Mouse (Mus musculus): ENCODE data around the gene Irx3.

Gene Irx3

GRCm38 (mm10) chr8:91801839-91802238, at the start of gene Irx3:
Irx3 (minus strand) TSS chr8:91802067.
- DNase-seq (ENCODE audit: low spot score in 2 of 2) = peak; percentile 86 to 88

- no peak for DNase-seq (ENCODE audit: low spot score in 2 of 2)
Observed at GRCm38 (mm10) chr8:91851359-91851758, 49.5 kb upstream of the Irx3 start.

- no peak for DNase-seq (ENCODE audit: low spot score in 2 of 2)
Observed at GRCm38 (mm10) chr8:91849984-91850383, 48.1 kb upstream of the Irx3 start.

- DNase-seq (ENCODE audit: low spot score in 2 of 2) = no peak
Observed at GRCm38 (mm10) chr8:91849529-91849928, 47.7 kb upstream of the Irx3 start.

- no peak for DNase-seq (ENCODE audit: low spot score in 2 of 2)
Observed at GRCm38 (mm10) chr8:91845641-91846040, 43.8 kb upstream of the Irx3 start.

- no peak for DNase-seq (ENCODE audit: low spot score in 2 of 2)
Observed at GRCm38 (mm10) chr8:91837131-91837530, 35.3 kb upstream of the Irx3 start.

- DNase-seq (ENCODE audit: low spot score in 2 of 2) = no peak
Observed at GRCm38 (mm10) chr8:91836685-91837084, 34.8 kb upstream of the Irx3 start.

GRCm38 (mm10) chr8:91827661-91828060, 25.8 kb upstream of the Irx3 start:
- DNase-seq (ENCODE audit: low spot score in 2 of 2) = no peak

- DNase-seq (ENCODE audit: low spot score in 2 of 2) = no peak
Observed at GRCm38 (mm10) chr8:91827192-91827591, 25.3 kb upstream of the Irx3 start.

GRCm38 (mm10) chr8:91823357-91823756, 21.5 kb upstream of the Irx3 start:
- DNase-seq (ENCODE audit: low spot score in 2 of 2) = no peak

- no peak for DNase-seq (ENCODE audit: low spot score in 2 of 2)
Observed at GRCm38 (mm10) chr8:91822746-91823145, 20.9 kb upstream of the Irx3 start.

GRCm38 (mm10) chr8:91821976-91822375, 20.1 kb upstream of the Irx3 start:
- DNase-seq (ENCODE audit: low spot score in 2 of 2) = no peak

- DNase-seq (ENCODE audit: low spot score in 2 of 2) = no peak
Observed at GRCm38 (mm10) chr8:91819778-91820177, 17.9 kb upstream of the Irx3 start.

- no peak for DNase-seq (ENCODE audit: low spot score in 2 of 2)
Observed at GRCm38 (mm10) chr8:91818784-91819183, 16.9 kb upstream of the Irx3 start.

GRCm38 (mm10) chr8:91814106-91814505, 12.2 kb upstream of the Irx3 start:
- peak; percentile 40 to 67 for DNase-seq (ENCODE audit: low spot score in 2 of 2)

- DNase-seq (ENCODE audit: low spot score in 2 of 2) = no peak
Observed at GRCm38 (mm10) chr8:91806720-91807241, 4.9 kb upstream of the Irx3 start.

- no peak for DNase-seq (ENCODE audit: low spot score in 2 of 2)
Observed at GRCm38 (mm10) chr8:91806084-91806719, 4.3 kb upstream of the Irx3 start.

GRCm38 (mm10) chr8:91805254-91805671, 3.4 kb upstream of the Irx3 start:
- DNase-seq (ENCODE audit: low spot score in 2 of 2) = no peak

GRCm38 (mm10) chr8:91804403-91805253, 2.8 kb upstream of the Irx3 start:
- DNase-seq (ENCODE audit: low spot score in 2 of 2) = no peak

- DNase-seq (ENCODE audit: low spot score in 2 of 2) = no peak
Observed at GRCm38 (mm10) chr8:91803515-91804402, 1.9 kb upstream of the Irx3 start.

GRCm38 (mm10) chr8:91802401-91803322, 795 bp upstream of the Irx3 start:
- DNase-seq (ENCODE audit: low spot score in 2 of 2) = no peak
